Comparison of ENCODE assay signal across 10 mouse cellular contexts in the genomic region with DNA sequence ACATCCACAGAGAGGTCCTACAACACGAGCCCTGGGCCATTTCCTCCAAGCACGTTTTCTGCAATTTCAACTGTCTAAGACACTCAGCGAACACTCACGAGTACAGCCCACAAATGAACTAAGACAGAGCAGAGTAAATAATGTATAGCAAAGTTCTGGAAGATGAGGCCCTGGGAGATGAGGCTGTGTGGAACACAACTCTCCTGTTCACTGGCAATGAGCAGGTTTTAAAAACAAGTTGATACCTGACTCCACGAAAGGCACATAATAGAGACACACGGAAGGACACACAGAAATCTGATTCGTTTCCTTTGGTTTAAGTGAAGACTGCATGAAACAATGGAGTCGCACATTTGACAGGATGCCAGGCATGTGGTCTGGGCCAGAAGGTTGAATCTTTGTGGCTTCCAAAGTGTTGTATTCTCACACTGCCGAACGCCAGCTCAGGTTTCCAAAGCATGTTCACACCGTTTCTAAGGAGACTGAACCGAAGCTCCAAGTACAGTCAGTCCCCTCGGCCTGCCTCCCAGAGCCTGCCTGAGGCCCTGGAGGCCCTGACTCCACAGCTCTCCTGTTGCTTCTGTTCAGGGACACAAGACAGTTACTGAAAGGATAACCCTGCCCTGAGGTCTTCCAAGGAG.
DNase-seq lines count a peak whose midpoint lies in the region; ATAC-seq and TF ChIP-seq lines count a peak whose summit lies in the region.
"Had no signal": no experiment of that assay in that cellular context is flagged by ENCODE, and none has a peak within 500 bp of the region (broad histone marks: within the 10 kb centered on the region; RNA-seq: fewer than 3 reads in every experiment).

No protein-coding gene starts in this region.

- H3K4me3 ChIP-seq in lung, embryonic 14.5 days (ENCODE audit: low read depth, low read length) = no peak overlapping the region
- no peak overlapping the region for H3K4me3 ChIP-seq in lung, postnatal 0 days (ENCODE audit: low read depth, low read length)
- no peak overlapping the region for H3K4me3 ChIP-seq in midbrain, embryonic 14.5 days (replicated peaks; ENCODE audit: low read depth, low read length)
- no peak overlapping the region for H3K4me3 ChIP-seq in stomach, postnatal 0 days (ENCODE audit: low read depth, low read length)

- no peak overlapping the region for H3K9ac ChIP-seq in lung, embryonic 14.5 days
- H3K9ac ChIP-seq in lung, postnatal 0 days (replicated peaks; ENCODE audit: low read depth) = no peak overlapping the region
- H3K9ac ChIP-seq in midbrain, embryonic 14.5 days (replicated peaks; ENCODE audit: low read length) = no peak overlapping the region
- no peak overlapping the region for H3K9ac ChIP-seq in stomach, postnatal 0 days (ENCODE audit: low read length)
- H3K9ac ChIP-seq: liver, embryonic 14.5 days had no signal

- 27% methylated on average over 13 of the region's 13 CpGs for WGBS in lung, embryonic 14.5 days
- 42% methylated on average over 13 of the region's 13 CpGs for WGBS in lung, postnatal 0 days
- 44% methylated on average over 13 of the region's 13 CpGs for WGBS in midbrain, embryonic 14.5 days
- 49% methylated on average over 13 of the region's 13 CpGs for WGBS in stomach, postnatal 0 days

- no peak for TF ChIP-seq EP300 in lung, postnatal 0 days (IDR thresholded peaks at IDR 0.05)
- TF ChIP-seq EP300 in stomach, postnatal 0 days (optimal IDR thresholded peaks at IDR 0.05) = no peak

- DNase-seq in heart, adult 11 months = peak; percentile 60
- DNase-seq in heart, adult 8-10 months (ENCODE audit: low spot score) = no peak
- peak; percentile 52 for DNase-seq in lung, embryonic 14.5 days
- DNase-seq in lung, postnatal 0 days (ENCODE audit: low spot score) = no peak
- peak; percentile 40 for DNase-seq in embryo, embryonic 10 days (ENCODE audit: low spot score)
- DNase-seq in midbrain, embryonic 14.5 days = peak; percentile 35
- DNase-seq in ovary, postnatal 14 days (ENCODE audit: low spot score) = no peak
- DNase-seq in stomach, postnatal 0 days (ENCODE audit: low spot score) = no peak
- DNase-seq: layer of hippocampus, adult 9-11 months had no signal

- no peak for ATAC-seq in lung, embryonic 14.5 days (ENCODE audit: insufficient read depth)
- ATAC-seq in lung, postnatal 0 days = no peak
- ATAC-seq in midbrain, embryonic 14.5 days (ENCODE audit: low FRiP score, low TSS enrichment) = no peak
- ATAC-seq in stomach, postnatal 0 days (ENCODE audit: low FRiP score, low TSS enrichment) = no peak

- 0 out of 2 replicates have a peak, but pooled peaks cover 8% of the 10 kb centered on the region for H3K4me1 ChIP-seq in lung, embryonic 14.5 days (ENCODE audit: insufficient read depth)
- H3K4me1 ChIP-seq in lung, postnatal 0 days (ENCODE audit: insufficient read depth, low read depth, low read length) = no peaks in the 10 kb centered on the region
- H3K4me1 ChIP-seq in midbrain, embryonic 14.5 days (ENCODE audit: control insufficient read depth, insufficient read depth, low read length) = peaks cover 10% of the 10 kb centered on the region; the same call in 1 of the 2 replicates
- H3K4me1 ChIP-seq in stomach, postnatal 0 days (replicated peaks; ENCODE audit: control insufficient read depth, insufficient read depth) = no peaks in the 10 kb centered on the region

- H3K36me3 ChIP-seq in lung, embryonic 14.5 days (ENCODE audit: insufficient read depth) = 0 out of 2 replicates have a peak, but pooled peaks cover 5% of the 10 kb centered on the region
- H3K36me3 ChIP-seq in lung, postnatal 0 days (ENCODE audit: insufficient read depth, low read length) = peaks cover 4% of the 10 kb centered on the region; the same call in 1 of the 2 replicates
- H3K36me3 ChIP-seq in midbrain, embryonic 14.5 days (ENCODE audit: control insufficient read depth, insufficient read depth, low read length) = no peaks in the 10 kb centered on the region
- no peaks in the 10 kb centered on the region for H3K36me3 ChIP-seq in stomach, postnatal 0 days (ENCODE audit: control insufficient read depth, insufficient read depth, low read length)

- no peaks in the 10 kb centered on the region for H3K9me3 ChIP-seq in lung, embryonic 14.5 days (ENCODE audit: low read depth, low read length)
- H3K9me3 ChIP-seq in lung, postnatal 0 days (ENCODE audit: low read length) = no peaks in the 10 kb centered on the region
- no peaks in the 10 kb centered on the region for H3K9me3 ChIP-seq in midbrain, embryonic 14.5 days (ENCODE audit: control insufficient read depth, low read length)
- H3K9me3 ChIP-seq in stomach, postnatal 0 days (ENCODE audit: control insufficient read depth, low read length) = no peaks in the 10 kb centered on the region

- H3K27me3 ChIP-seq in lung, embryonic 14.5 days (ENCODE audit: insufficient read depth, low read length) = no peaks in the 10 kb centered on the region
- H3K27me3 ChIP-seq in lung, postnatal 0 days (replicated peaks; ENCODE audit: insufficient read depth, low read length) = no peaks in the 10 kb centered on the region
- H3K27me3 ChIP-seq in midbrain, embryonic 14.5 days (ENCODE audit: control insufficient read depth, insufficient read depth, low read length) = no peaks in the 10 kb centered on the region
- H3K27me3 ChIP-seq in stomach, postnatal 0 days (ENCODE audit: control insufficient read depth, insufficient read depth, low read length) = no peaks in the 10 kb centered on the region

- TF ChIP-seq CTCF in lung, embryonic 14.5 days (IDR thresholded peaks at IDR 0.05; ENCODE audit: low read depth) = no peak
- no peak for TF ChIP-seq CTCF in lung, postnatal 0 days (IDR thresholded peaks at IDR 0.05)
- no peak for TF ChIP-seq CTCF in stomach, postnatal 0 days (IDR thresholded peaks at IDR 0.05; ENCODE audit: low read depth)

- H3K4me2 ChIP-seq in lung, embryonic 14.5 days = no peak overlapping the region
- no peak overlapping the region for H3K4me2 ChIP-seq in lung, postnatal 0 days (replicated peaks; ENCODE audit: low read depth, low read length)
- no peak overlapping the region for H3K4me2 ChIP-seq in midbrain, embryonic 14.5 days (ENCODE audit: low read length)
- H3K4me2 ChIP-seq in stomach, postnatal 0 days (replicated peaks; ENCODE audit: low read depth) = no peak overlapping the region

- no peak overlapping the region for H3K27ac ChIP-seq in lung, embryonic 14.5 days (ENCODE audit: low read depth)
- no peak overlapping the region for H3K27ac ChIP-seq in lung, postnatal 0 days (ENCODE audit: low read length)
- H3K27ac ChIP-seq in midbrain, embryonic 14.5 days (replicated peaks; ENCODE audit: low read depth, low read length) = no peak overlapping the region
- H3K27ac ChIP-seq in stomach, postnatal 0 days (replicated peaks) = no peak overlapping the region
- H3K27ac ChIP-seq: liver, embryonic 14.5 days had no signal

Comparison
In these comparisons a context has a peak if more than half of its experiments do, and no peak if none do; other contexts are left out.
1. DNase-seq: peak in heart, adult 11 months (single experiment), lung, embryonic 14.5 days (single experiment), embryo, embryonic 10 days (single experiment) and midbrain, embryonic 14.5 days (single experiment); none in heart, adult 8-10 months (single experiment), lung, postnatal 0 days (single experiment), ovary, postnatal 14 days (single experiment) and stomach, postnatal 0 days (single experiment).